Mouse (Mus musculus): ENCODE data around the gene 2610008E11Rik. TPM values are rescaled to one million over a fixed set of nuclear protein-coding genes. Genes with fewer than 3 reads are reported as not detected.

Gene 2610008E11Rik
- 0.64 and 0.86 TPM in 2 replicates for polyA plus RNA-seq (2012; rRNA removed)

DNA sequence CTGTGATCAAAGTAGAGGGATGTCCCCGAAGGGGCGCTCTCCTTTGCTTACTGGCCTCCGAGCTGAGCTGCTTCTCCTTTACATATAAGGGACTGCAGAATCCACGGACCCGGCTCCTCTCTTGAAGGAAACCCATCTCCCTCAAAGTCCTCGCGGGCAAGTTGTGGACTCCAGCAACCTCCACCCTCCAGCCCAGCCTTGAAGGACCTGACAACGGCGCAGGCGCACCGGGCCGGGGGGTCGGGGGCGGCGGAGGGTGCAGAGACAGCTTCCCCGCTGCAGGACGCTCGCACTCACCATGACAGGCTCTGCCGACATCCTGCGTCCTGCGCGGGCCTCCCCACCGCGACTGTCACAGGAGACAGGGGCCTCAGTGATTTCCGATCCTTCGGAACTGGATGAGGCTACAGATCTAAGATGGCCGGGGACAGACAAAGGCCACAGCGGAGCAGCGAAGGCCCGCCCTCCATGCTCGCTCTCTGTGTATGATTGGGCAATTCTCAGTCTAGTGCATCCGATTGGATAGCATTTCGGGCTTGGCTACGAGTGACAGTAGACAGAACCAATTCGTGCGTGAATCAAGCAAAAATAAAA lies at the start of gene 2610008E11Rik:
2610008E11Rik (minus strand) TSS at position 440 of the 594 bp plus-strand sequence.
- Histone ChIP-seq H3K4me1 (ENCODE audit: control insufficient read depth, insufficient read depth, low read length) (no peaks in the 10 kb centered on the region), H3K27me3 (ENCODE audit: control insufficient read depth, insufficient read depth, low read length) (no peaks in the 10 kb centered on the region), H3K4me3 (ENCODE audit: control insufficient read depth, low read depth, low read length) (peak within 1 kb of the TSS; percentile 86), H3K27ac (ENCODE audit: control insufficient read depth, insufficient read depth, low read depth, low read length) (peak within 1 kb of the TSS; percentile 78), H3K36me3 (ENCODE audit: control insufficient read depth, insufficient read depth, low read length) (0 out of 2 replicates have a peak, but pooled peaks cover under 1% of the 10 kb centered on the region)
- TF ChIP-seq CTCF (IDR thresholded peaks at IDR 0.05; ENCODE audit: control insufficient read depth, insufficient read depth, insufficient replicate concordance, low read depth, low read length) (no peak), POLR2A (IDR thresholded peaks at IDR 0.05; ENCODE audit: control insufficient read depth, low read depth, low read length) (peak; percentile 59)

DNA sequence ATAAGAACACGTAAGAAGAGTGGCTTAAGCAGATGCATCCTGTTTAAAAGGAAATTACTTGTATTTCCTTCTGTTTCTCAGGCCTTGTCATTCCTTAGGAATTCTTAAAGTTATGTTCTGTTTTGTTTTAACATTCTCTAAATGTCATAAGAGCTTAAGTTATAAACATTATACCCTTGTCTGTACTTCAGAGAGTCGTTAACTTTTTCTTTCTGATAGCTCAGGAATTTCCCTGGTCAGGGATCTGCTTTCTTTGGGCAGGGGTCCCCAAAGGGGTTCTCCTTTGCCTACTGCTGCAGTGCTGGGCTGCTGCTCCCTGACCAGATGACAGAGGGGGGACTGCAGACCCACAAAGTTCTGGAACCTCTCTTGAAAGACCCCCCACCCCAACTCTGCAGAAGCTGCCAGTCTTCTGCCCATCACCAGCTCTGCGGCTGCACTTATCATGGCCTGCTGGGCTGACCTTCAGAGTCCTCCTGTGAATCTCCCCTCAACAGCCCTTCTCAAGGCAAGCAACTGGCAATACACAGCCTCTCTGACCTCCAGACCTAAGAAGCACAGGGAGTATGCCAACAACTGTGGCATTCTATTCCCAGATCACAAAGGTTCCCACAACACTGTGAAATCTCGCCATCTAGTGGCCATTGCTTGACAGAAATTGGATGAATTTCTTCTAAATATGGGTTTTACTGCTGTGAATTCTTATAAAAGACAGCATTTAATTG lies 18.9 kb upstream of the 2610008E11Rik start:
- H3K4me1 ChIP-seq (ENCODE audit: control insufficient read depth, insufficient read depth, low read length): peaks cover 3% of the 10 kb centered on the region
- TF ChIP-seq CTCF (IDR thresholded peaks at IDR 0.05; ENCODE audit: control insufficient read depth, insufficient read depth, insufficient replicate concordance, low read depth, low read length) (no peak), POLR2A (IDR thresholded peaks at IDR 0.05; ENCODE audit: control insufficient read depth, low read depth, low read length) (no peak)
- H3K27ac ChIP-seq (ENCODE audit: control insufficient read depth, insufficient read depth, low read depth, low read length): no peak overlapping the region
- H3K4me3 ChIP-seq (ENCODE audit: control insufficient read depth, low read depth, low read length): no peak overlapping the region
- H3K27me3 ChIP-seq (ENCODE audit: control insufficient read depth, insufficient read depth, low read length): no peaks in the 10 kb centered on the region
- no peaks in the 10 kb centered on the region for H3K36me3 ChIP-seq (ENCODE audit: control insufficient read depth, insufficient read depth, low read length)

GRCm38 (mm10) chr10:79115085-79115484 lies 17.7 kb upstream of the 2610008E11Rik start:
- no peak overlapping the region for H3K27ac ChIP-seq (ENCODE audit: control insufficient read depth, insufficient read depth, low read depth, low read length)
- no peak overlapping the region for H3K4me3 ChIP-seq (ENCODE audit: control insufficient read depth, low read depth, low read length)
- no peaks in the 10 kb centered on the region for H3K27me3 ChIP-seq (ENCODE audit: control insufficient read depth, insufficient read depth, low read length)
- H3K4me1 ChIP-seq (ENCODE audit: control insufficient read depth, insufficient read depth, low read length): peaks cover 3% of the 10 kb centered on the region
- no peak for TF ChIP-seq POLR2A (IDR thresholded peaks at IDR 0.05; ENCODE audit: control insufficient read depth, low read depth, low read length)
- H3K36me3 ChIP-seq (ENCODE audit: control insufficient read depth, insufficient read depth, low read length): no peaks in the 10 kb centered on the region

- Histone ChIP-seq H3K4me3 (ENCODE audit: control insufficient read depth, low read depth, low read length) (no peak overlapping the region), H3K4me1 (ENCODE audit: control insufficient read depth, insufficient read depth, low read length) (no peaks in the 10 kb centered on the region)
- TF ChIP-seq CTCF (IDR thresholded peaks at IDR 0.05; ENCODE audit: control insufficient read depth, insufficient read depth, insufficient replicate concordance, low read depth, low read length) (no peak), POLR2A (IDR thresholded peaks at IDR 0.05; ENCODE audit: control insufficient read depth, low read depth, low read length) (no peak)
Observed at GRCm38 (mm10) chr10:79110482-79110881, 13.1 kb upstream of the 2610008E11Rik start.

GRCm38 (mm10) chr10:79109156-79109555 lies 11.8 kb upstream of the 2610008E11Rik start:
- Histone ChIP-seq H3K4me1 (ENCODE audit: control insufficient read depth, insufficient read depth, low read length) (no peaks in the 10 kb centered on the region), H3K27ac (ENCODE audit: control insufficient read depth, insufficient read depth, low read depth, low read length) (no peak overlapping the region), H3K4me3 (ENCODE audit: control insufficient read depth, low read depth, low read length) (no peak overlapping the region), H3K36me3 (ENCODE audit: control insufficient read depth, insufficient read depth, low read length) (no peaks in the 10 kb centered on the region), H3K27me3 (ENCODE audit: control insufficient read depth, insufficient read depth, low read length) (no peaks in the 10 kb centered on the region)
- TF ChIP-seq CTCF (IDR thresholded peaks at IDR 0.05; ENCODE audit: control insufficient read depth, insufficient read depth, insufficient replicate concordance, low read depth, low read length) (no peak), POLR2A (IDR thresholded peaks at IDR 0.05; ENCODE audit: control insufficient read depth, low read depth, low read length) (no peak)

More at GRCm38 (mm10) chr10:79110482-79110881, 13.1 kb upstream of the 2610008E11Rik start:
- no peaks in the 10 kb centered on the region for H3K27me3 ChIP-seq (ENCODE audit: control insufficient read depth, insufficient read depth, low read length)
- no peak overlapping the region for H3K27ac ChIP-seq (ENCODE audit: control insufficient read depth, insufficient read depth, low read depth, low read length)
- H3K36me3 ChIP-seq (ENCODE audit: control insufficient read depth, insufficient read depth, low read length): no peaks in the 10 kb centered on the region

- Histone ChIP-seq H3K4me3 (ENCODE audit: control insufficient read depth, low read depth, low read length) (no peak overlapping the region), H3K27ac (ENCODE audit: control insufficient read depth, insufficient read depth, low read depth, low read length) (no peak overlapping the region), H3K36me3 (ENCODE audit: control insufficient read depth, insufficient read depth, low read length) (no peaks in the 10 kb centered on the region), H3K4me1 (ENCODE audit: control insufficient read depth, insufficient read depth, low read length) (no peaks in the 10 kb centered on the region), H3K27me3 (ENCODE audit: control insufficient read depth, insufficient read depth, low read length) (no peaks in the 10 kb centered on the region)
- TF ChIP-seq POLR2A (IDR thresholded peaks at IDR 0.05; ENCODE audit: control insufficient read depth, low read depth, low read length): no peak
- no peak for TF ChIP-seq CTCF (IDR thresholded peaks at IDR 0.05; ENCODE audit: control insufficient read depth, insufficient read depth, insufficient replicate concordance, low read depth, low read length)
Observed at GRCm38 (mm10) chr10:79107531-79107930, 10.1 kb upstream of the 2610008E11Rik start.

DNA sequence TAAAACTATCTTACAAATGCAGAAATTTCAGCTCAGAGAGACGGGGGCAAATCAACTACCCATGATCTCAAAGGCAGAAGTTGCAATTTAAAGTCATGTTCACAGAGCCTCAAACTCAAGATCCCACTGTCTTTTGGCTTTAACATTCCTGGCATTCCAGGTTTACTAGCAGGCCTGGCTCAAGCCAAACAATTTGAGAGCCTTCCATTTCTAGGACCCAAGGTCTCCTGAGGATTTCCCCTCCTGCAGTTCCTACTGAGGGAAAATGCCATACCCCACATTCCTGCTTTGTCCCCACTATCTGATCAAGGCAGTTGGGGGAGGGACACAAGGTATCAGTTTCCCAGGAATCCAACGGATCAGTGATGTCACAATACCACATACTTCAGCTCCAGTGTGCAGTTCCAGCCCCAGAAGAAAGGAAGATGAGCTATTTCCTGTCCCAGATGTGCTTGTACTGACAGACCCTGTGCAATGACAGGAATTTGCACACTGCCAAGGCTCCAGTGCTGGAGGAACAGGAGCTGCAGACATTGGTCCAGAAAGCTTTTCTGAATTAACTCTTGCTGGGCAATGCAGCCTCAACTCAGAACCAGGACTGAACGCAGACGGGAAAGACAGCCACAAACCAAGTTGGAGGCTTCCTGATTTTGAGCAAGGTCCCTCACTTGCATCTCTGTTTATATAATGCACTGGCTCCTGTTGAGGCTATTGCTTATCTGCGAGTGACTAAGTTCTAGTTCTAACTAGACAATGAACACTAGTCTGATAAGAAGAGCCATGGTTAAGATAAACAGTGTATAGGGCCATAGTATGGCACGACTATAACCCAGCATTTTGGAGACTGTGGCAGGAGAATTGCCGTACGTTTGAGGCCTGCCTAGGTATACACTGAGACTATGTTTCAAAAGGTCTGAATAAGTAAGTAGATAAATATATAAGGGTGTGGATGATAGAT lies 9.2 kb upstream of the 2610008E11Rik start:
- no peak overlapping the region for H3K27ac ChIP-seq (ENCODE audit: control insufficient read depth, insufficient read depth, low read depth, low read length)
- no peaks in the 10 kb centered on the region for H3K36me3 ChIP-seq (ENCODE audit: control insufficient read depth, insufficient read depth, low read length)
- no peaks in the 10 kb centered on the region for H3K4me1 ChIP-seq (ENCODE audit: control insufficient read depth, insufficient read depth, low read length)
- TF ChIP-seq POLR2A (IDR thresholded peaks at IDR 0.05; ENCODE audit: control insufficient read depth, low read depth, low read length) (no peak), CTCF (IDR thresholded peaks at IDR 0.05; ENCODE audit: control insufficient read depth, insufficient read depth, insufficient replicate concordance, low read depth, low read length) (no peak)
- H3K27me3 ChIP-seq (ENCODE audit: control insufficient read depth, insufficient read depth, low read length): no peaks in the 10 kb centered on the region
- no peak overlapping the region for H3K4me3 ChIP-seq (ENCODE audit: control insufficient read depth, low read depth, low read length)

Measured in testis, adult 2 months (tissue).